Mouse (Mus musculus) testis, adult 2 months (tissue): ENCODE measurements around the gene Akap11.

Experiments used
- CTCF ChIP-seq: fragments of 200-500 bp; IDR thresholded peaks from 2 replicates; pipeline ENCODE4 v1.5.1; 2012; ENCODE audit warnings: low read depth, mild to moderate bottlenecking, inconsistent platforms, low read length, moderate library complexity; ENCODE audit not compliant: control insufficient read depth, insufficient read depth, insufficient replicate concordance
- POLR2A ChIP-seq: fragments of 200-500 bp; IDR thresholded peaks from 2 replicates; pipeline ENCODE4 v1.6.1; 2012; ENCODE audit warnings: low read depth, mild to moderate bottlenecking, inconsistent platforms, low read length, moderate library complexity; ENCODE audit not compliant: control insufficient read depth

- TF ChIP-seq CTCF = no peak
- no peak for TF ChIP-seq POLR2A
Observed at GRCm38 (mm10) chr14:78563211-78563610, 26.6 kb upstream of the Akap11 start.
